Mouse (Mus musculus) left cerebral cortex, adult 8-10 months (tissue): ENCODE results near the gene Mfng. TPM values are rescaled to one million over a fixed set of nuclear protein-coding genes. Genes with fewer than 3 reads are reported as not detected.

Source experiments
- DNase-seq, 2 experiments: peaks; one replicate each; pipeline ENCODE4 v3.0.0; 2022; ENCODE audit warnings: low spot score in 2 of 2
- total RNA-seq, 4 experiments: library from RNA; stranded (reverse); gene quantifications; 2 replicates each; pipeline ENCODE4 v1.2.4; 2022

The Mfng gene
- 1 to 10 TPM; 4.2 to 8.9 (median 6.4) TPM for total RNA-seq

DNA sequence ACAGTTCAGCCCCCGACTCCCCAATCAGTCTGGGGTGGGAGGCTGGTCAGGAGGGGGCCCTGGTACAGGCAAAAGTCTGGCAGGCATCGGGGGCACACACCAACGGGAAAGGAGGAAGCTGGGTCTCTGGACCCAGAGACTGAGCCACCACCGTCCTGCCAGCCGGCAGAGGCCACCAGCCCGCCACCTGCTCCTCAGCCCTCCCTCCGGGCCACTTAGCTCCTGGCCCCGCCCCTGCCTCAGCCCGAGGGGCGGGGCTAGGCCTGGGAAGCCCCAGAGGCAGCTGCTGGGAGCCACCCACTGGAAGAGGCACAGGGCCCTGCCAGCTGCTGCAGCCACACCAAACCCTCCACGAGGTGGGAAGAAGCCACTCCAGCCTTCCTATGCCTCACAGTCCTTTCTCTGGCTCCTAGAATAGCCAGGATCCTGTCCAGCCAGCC, at the start of gene Mfng:
Mfng (minus strand) TSS at position 186 of the 440 bp plus-strand sequence.
- DNase-seq = no peak

DNA sequence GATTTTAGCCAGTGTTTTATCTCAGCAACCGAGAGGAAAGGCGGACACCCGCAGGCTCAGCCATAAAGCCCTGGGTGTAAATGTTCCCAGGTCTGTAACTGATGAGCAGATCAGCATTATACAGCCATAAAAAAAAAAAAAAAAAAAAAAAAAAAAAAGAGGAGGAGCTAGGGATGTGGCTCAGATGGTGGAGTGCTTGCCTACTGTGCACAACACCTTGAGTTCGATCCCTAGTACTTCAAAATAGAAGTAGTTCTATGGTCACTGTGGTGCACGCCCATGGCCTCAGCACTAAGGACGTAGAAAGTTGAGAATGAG, 42.8 kb upstream of the Mfng start:
- DNase-seq = no peak

DNA sequence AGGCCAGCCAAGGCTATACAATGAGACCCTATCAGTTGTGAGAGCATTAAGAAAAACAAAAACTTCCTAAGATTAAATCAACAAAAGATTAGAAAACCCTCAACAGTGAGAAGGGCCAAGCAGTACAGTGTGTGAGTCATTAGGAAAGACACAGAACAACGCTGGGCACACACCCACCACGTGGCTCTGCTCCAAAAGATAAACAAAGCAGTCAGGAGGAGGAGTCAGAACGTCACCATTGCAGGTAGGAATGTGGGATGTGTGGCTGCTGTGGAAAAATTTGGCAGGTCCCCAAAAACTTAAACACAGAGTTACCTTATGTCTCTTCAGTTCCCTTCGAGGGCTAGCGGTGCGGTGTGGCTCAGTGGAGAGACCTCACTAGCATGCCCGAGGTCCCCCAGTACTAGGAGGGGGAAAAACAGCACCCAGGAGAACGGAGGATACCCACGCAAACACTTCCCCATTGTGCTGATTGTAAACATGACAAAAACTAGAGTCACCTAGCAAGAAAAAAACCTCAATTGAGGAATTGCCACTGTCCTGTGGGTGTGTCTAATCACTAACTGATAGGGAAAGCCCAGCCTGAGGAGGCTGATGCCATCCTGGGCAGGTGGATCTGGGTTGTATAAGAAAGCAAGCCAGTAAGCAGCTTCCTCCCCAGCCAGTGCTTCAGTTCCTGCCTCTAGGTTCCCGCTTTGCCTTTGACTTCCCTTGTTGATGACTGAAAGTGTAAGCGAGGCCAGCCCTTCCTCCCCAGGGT, 42.2 kb upstream of the Mfng start:
- DNase-seq = no peak

DNA sequence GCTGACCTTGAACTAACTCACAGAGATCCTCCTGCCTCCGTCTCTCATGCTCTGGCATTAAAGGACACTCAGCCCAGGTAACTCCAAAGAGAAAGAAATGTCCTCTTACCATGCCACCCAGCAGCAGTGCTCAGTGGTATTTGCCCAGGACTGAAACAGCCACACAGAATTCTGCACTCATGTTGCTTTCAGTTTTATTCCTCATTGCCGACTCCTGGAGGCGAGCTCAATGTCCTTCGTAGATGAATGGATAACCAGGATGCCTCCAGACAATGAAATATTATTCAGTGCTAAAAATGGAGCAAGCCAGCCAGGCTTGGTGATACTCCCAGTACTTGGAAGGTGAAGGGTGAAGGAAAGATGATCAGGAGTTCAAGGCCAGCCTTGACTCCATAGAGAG, 40.3 kb upstream of the Mfng start:
- no peak for DNase-seq

DNA sequence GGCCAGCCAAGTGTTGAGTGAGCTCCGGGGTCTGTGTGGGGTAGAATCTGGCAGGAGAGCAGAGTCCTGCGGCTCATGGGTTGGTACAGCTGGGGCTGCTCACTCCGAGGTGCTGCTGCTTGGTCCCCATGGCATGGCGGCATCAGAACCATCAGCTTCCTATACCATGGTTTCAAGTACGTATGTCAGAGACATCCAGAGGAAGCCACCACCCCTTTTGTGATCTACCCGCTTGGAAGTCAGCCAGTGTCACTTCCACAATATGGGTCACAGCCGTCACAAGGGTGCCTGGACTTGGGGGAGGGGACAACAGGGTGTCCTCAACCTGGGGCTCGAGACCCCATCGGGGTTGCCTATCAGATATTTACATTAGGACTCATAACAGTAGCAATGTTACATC, 36.9 kb upstream of the Mfng start:
- DNase-seq = no peak

DNA sequence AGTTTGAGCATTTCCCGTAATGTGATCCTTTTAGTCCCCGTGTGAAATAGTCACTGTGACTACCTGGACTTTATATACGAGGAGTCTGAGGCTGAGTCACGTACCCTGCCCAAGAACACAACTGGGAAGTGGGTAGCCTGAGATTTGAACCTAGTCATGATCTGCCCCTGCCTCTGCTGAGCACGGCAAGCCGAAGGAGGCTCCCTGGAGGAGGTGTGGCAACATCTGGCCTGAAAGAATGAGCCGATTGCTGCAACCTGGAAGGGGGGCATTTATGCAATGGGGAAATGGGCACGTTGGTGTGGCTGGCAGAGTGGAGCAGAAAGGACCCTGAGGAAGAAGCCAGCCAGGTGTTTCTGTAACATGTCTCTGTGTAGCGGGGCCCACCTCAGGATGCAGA, 36.5 kb upstream of the Mfng start:
- no peak for DNase-seq

DNA sequence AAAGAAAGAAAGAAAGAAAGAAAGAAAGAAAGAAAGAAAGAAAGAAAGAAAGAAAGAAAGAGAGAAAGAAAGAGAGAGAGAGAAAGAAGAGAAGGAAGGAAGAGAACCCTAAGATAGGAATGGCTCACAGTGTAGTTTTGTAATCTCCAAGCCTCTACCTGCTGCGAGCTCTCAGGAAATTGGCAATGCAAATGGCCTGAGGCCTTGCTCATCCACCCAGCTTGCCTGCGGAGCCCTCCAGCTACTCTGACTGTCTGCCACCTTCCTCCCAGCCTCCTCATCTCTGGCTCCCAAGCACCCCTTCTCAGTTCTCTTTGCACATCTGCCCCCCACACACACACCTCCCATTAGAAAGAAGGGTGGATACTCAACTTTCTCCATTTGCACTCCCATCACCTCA, 35.7 kb upstream of the Mfng start:
- DNase-seq = no peak

DNA sequence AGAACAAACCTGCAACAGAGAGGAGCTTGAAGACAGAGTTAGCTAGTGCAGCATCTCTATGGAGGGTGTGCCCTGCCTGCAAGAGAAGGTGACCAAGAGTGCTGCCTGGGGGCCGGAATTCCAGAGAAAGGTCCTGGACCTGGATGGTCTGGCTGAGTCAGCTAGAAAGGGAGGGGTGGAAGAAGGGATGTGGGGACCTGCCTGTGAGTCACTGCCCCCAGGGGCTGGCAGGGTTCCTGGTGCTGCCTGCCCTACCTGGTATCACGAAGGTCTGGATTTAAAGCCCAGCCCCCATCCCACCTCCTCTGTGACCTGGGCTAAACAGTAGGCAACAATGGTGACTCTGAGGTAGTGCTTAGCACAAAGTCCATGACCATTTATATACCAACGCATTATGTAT, 33.9 kb upstream of the Mfng start:
- DNase-seq = no peak

DNA sequence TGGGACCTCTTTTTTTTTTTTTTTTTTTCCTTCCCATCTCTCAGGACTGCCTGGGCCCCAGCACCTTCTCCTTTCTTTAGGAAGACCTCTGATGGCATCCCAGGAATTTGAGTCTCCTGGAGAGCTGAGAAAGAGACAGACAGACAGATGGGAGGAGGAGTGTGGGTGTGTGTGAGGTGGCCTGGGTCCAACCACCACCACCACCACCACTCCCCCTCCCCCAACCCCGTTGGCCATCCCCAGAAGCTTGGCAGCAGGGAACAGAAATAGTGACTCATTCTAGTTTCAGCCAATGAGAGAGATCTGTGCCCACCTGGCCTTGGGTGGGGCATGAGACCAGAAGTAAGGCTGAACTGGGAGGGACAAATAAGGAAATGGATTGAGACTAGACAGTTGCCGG, 33.3 kb upstream of the Mfng start:
- DNase-seq = no peak

DNA sequence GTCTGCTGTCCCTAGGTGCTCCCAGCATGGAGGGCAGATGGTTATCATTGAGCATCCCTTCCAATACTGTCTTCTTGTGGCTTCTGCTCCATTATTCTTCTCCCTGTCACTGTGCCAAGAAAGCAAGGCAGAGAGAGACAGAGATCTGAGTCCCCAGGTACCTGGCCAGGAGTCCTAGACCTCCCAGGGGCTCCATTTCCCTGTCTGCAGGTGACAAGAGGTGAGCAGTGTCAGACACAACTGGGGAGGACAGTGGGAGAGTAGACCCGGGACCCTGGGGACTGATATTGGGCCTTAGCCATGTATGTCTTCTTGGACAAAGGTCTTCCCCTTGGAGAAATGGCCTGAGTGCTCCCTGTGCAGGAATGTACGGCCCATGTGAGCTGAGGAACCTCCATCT, 32.1 kb upstream of the Mfng start:
- DNase-seq = no peak

DNA sequence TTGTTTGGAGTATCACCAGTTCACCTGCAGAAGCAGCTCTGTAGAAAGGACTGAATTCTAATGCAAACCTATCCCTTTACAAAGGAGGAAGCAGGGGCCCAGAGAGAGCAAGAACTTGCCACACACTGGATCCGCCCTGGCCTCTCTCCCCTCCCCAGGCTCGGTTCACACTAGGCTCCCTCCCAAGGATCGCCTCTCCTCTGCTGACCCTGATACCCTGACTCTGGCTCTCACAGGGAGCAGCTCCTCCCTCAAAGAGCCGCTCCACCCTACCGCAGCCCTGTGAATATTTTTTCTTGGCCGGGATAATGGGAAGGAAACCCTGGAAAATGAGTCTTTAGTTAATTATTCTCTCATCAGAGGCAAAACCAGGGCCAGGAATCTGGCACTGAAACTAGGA, 31.1 kb upstream of the Mfng start:
- DNase-seq = no peak

DNA sequence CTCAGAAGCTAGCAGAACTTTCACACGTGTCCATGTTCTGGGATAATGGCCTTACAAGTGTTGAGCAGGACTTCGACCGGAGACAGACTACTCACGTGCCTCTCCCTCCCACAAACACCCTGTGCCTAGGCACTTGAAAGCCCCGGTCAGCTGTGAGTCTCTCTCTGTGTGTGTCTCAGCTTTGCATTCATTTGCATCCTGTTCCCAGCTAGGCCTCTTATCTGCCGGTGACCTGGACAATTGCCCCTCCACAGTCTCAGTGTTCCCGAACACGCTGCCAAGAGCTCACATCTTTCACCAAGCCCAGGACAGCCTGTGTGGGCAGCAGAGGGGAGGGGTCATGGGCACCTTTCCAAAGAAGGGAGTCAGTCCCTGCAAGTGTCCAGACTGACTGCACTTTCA, 30.2 kb upstream of the Mfng start:
- DNase-seq = no peak

DNA sequence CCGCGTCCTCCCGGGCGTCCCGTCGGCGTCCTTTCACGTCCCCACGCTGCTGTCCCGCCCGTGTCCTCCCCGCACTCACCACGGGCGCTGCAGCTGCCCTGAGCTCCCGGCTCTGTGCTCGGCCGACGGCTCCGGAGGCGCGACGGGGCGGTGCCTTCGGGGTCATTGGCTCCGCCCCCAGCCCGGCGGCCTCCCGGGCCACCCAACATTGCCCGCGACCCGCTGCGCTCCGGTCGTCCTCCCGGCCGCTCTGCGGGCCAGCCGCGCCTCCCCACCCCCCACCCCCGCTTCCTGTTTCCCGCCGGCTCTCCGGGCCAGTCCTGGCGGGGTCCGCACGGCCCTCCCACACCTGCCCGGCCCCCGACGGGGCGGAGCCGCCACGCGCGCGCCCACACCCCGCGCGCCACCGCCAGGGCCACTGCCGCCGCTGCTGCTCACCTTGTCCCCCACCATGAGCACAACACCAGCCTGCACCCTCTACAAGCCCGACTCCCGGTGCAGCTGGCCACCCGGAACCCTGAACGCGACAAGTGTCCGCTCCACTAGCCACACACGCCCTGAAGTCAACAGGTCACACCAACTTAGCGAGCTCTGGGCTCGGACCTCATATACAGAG, 29.6 kb upstream of the Mfng start, which contains the start of gene Card10:
Card10 (minus strand) TSS at position 267 of the 616 bp plus-strand sequence.
- DNase-seq = no peak

DNA sequence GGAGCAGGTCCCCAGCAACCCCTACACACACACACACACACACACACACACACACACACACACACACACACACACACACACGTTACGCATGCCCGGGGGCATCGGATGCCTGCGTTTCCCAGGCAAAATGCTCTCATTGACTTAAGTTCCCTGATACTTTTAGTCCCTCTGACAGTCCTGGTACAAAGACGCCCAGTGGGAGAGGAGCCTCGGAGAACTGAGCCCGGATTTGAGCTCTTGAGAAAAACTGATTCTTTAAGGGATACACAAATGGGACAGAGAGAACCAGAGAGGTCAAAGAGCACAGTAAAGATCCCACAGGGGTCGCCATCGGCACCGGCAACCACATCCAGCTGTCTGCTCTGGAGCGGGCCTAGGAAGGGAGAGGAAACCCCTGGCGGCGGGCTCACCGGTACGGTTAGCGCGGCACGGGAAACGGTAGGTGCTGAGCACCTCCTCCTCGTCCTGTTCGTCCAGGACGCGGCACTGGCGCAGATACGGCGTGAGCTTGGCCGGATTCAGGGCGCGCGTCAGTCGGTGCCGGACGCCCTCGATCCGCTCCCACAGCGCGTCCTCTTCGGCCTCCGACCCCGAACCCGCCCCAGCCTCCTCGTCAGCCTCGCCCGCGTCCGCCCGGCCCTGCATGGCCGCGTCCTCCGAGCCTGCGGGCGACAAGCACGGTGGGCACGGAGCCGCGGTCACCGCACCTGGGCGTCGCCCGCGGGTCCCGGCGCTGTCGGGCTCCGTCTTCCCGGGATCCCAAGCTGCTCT, 28.9 kb upstream of the Mfng start:
- DNase-seq = no peak

DNA sequence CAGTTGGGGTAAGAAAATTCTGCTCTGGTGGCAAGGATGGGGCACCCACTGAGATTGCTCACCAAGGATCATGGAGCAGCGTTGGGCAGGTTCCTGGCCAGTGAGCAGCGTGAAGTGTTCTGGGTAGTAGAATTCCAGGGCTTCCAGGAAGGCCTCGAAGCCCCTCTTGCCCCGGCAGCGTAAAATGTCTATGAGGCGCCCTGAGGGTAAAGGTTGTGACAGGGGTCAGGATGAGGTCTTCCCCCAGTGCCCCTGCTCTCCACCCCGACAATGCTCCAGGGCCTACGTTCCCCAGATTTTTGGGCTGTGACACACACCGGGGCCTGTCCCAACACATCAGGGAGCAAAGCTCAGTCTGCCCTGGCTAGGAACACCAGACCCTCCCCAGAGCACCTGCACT, 28.3 kb upstream of the Mfng start:
- no peak for DNase-seq

DNA sequence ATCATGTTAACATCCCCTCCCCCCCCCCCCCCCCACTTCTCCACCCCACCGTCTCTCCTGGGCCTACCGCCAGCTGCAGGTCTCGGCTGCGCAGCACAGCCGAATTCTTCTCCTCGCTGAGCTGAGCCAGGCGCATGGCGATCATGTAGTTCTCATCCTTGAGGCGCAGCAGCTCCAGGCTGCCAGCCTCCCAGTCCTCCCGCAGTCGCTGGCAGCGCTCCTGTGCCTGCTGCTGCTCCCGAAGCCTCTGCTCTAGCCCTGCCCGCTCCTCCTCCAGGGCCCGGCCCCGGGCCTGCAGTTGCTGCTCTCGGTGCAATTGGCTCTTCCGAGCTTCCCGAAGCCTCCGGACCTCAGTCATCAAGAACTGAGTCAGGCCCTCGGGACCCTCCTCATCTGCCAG, 25.8 kb upstream of the Mfng start:
- DNase-seq = no peak

DNA sequence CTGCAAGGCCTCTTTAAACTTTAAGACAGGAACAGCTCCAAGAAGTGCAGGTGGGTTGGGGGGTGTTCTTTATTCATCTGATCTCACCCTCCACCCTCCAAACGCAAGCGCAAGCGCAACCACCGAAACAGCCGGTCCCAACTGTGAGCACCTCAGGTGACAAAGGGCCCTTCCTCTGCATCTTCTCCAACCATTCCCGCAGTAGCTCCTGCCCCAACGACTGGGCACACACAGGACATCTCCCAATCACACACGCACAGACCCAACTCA, 23.7 kb upstream of the Mfng start:
- DNase-seq = no peak

DNA sequence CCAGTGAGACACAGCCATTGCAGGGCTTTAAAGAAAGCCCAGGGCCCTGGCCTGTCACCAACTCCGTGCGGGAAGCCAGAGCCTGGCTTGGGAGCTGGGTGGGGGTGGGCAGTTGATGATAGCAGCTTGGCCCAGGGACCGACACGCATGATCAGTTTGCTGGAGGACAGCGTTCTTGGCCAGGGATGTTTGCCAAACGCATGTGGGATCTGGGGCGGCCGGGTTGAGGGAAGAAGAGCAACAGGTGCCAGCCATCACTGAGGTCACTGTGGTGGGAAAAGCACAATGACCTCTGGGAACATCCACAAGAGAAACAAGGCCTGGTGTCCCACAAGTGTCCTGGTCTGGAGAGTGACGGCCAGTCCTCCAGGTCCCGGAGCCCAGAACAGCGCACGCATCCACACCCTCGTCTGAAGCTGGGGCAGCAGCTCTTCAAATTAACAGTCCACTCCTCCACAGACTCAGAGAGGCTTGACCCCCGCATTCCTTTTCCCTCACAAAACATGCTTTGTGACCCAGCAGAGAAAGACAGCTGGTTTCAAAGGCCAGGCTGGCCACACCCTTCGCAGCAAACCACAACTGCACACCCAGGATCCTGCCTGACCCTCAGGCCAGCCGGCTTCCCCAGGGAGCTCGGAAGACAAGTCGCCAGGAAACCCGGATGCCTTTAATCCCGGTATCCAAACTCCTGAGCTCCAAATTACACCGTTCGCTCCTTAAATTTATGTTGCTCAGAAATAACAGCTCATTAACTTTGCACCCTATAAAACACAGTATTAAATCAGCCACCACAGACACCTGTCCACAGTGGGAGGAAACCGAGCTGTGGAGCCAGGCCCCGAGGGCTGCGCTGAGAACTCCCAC, 23.2 kb upstream of the Mfng start:
- no peak for DNase-seq

DNA sequence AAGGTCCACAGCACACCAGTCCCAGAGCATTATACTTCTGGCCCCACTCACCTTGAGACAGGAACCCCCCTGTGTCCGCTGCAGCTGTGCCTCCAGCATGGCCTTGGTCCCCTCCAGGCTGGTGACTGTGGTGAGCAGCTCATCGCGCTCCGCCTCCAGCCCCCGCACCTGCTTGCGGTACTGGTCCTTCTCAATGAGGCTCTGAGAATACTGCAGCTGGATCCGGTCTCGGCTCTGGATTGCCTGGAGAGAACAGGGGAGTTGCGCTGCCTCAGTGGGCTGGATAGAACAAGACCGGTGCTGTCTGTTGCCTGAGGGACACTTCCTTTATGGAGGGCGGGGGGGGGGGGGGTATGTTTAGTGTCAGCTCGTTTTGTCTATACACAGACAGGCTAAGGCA, 17.7 kb upstream of the Mfng start:
- DNase-seq = no peak

DNA sequence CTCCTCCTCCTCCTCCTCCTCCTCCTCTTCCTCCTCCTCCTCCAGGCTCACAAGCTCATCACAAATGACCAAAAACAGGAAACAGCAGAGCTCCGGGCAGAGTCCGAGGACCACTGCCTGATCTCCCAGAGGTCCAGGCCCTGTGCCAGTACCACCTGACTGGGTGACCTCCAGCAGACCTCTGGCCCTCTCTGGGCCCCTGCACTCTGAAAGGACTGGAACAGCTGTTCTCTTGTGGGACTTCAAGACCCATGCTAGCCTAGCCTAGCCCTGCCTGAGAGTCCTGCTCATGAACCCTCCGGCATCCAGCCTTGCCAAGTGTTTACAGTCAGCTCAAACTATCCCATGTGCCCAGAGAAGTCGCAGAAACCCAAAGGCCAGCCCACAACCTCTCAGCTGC, 17.2 kb upstream of the Mfng start:
- DNase-seq = no peak

DNA sequence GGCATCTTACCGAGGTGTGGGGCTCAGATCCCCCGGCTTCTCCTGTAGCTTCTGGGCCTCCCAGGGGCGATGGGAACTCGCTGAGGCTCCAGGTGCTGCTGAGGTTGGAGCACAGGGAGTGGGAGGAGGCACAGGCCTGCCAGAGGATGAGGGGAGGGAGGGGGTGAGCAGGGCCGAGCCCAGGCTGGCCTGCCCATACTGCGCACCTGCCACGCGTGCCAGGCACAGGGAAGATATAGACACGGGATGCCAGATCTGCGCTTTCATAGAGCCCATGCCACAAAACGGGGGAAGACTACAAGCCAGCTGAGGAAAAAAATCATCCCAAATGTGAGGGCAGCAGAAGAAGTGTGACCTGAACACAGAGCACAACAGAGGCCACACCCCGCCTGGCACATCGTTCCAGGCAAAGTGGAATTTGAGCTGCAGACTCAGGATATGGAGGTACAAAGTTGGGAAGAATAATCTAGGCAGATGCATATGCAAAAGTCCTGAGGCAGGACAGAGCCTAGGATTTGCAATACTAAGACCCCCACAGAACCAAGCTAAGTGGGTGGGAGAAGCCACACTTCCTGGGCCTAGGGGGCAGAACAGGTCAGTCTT, 16.5 kb upstream of the Mfng start:
- no peak for DNase-seq

DNA sequence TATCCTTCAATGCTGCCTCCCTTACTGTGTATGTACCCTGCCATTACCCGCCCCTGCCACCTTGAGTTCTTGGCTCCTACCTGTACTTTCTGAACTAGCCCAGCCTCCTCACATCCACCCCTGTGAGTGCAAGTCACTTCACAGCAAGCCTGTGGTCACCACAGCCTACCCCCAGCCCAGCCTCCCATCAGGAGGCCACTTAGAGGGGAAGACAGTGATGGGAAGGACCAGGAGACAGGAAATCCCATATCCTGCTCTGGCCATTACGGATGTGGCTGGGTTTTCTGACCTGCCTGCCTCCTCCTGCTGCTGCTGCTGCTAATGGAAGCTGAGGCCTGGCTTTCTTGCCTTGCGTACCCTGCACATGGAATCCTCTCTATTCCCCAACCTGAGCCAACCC, 14.8 kb upstream of the Mfng start:
- no peak for DNase-seq
